Mouse (Mus musculus) gastrocnemius, adult 18-20 months (tissue): ENCODE data around the gene Gpa33. TPM values are rescaled to one million over a fixed set of nuclear protein-coding genes. Genes with fewer than 3 reads are reported as not detected.
A peak's percentile ranks its signal among the peaks of the same experiment; 100 is the strongest.

Experiments used
- DNase-seq: peaks from one replicate; pipeline ENCODE4 v3.0.0; 2021; ENCODE audit warnings: low spot score
- long read RNA-seq, 2 experiments: library from polyadenylated mRNA; stranded (forward); transcript quantifications; one replicate each; pipeline ENCODE4 v2.0.0; 2021
- total RNA-seq, 2 experiments: library from RNA; stranded (reverse); gene quantifications; 2 replicates each; pipeline ENCODE4 v1.2.3; 2021

The Gpa33 gene
- total RNA-seq, result not detected
- long read RNA-seq, experiment 1, result 0 reads
- long read RNA-seq, experiment 2, result 0 reads

DNA sequence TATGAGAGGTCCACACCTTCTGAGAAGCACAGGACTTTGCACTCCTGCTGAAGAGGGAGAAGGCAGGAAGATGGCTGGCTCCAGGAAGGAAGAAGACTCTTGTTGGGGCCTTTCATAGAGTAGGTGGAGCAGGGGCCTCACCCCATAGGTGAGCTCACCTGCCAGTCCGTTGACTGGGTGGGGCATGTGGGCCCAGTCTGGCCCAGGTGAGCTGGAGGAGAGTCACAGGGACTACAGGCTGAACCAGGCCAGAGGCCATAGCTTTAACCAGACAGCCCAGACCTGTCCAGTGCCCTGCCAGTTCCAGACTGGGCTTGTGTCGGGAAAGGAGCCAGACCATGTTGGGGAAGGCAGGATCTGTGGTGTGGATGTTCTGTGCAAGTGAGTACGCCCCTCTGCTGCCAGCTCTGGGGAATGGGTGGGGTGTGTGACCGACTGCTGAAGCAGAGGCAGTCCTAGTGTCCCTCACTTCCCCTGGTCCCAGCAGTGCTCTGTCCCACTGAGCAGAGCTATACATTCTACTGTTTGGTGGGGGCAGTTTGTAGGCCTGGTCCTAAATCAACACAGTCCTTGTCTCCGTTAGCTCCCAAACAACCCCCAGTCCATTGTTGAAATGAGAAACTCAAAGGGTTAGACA lies at the start of gene Gpa33:
Gene Gpa33, plus strand, starts transcription at position 15 of the 637 bp plus-strand sequence.
- DNase-seq, result no peak

DNA sequence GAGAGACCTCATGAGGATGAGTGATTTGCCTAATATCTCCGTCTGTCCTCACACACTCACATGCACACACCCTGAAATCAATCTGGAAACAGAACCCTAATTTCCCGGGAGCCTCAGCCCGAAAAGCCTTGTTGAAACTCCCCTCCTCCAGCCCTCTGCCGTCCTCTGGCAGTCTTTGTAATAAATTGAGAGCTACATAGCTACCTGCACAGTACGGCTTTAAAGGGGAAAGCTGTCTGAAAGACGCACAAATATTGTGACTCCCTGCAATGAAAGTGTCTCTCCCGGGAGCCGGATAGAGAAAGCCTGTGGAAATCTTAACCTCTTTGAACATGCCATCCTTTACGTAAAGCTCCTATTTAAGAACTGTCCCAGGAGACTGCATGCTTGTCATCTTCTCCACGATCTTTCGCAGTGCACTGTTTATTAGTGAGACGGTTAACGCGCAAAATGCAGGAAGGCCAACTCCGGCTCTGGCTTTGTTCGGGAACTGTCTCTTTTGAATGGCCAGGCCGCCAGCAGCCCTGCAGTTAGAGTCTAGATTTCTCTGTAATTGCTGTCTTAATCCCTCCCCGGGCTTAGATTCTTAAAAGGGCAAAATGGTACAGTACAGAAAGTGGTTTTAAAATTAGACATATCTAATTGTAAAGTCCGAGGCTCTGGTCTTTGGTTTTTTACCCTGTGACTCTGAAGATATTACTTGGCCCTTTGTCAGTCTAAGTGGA lies 41.4 kb upstream of the Gpa33 start:
- no peak for DNase-seq

GRCm38 (mm10) chr1:166089337-166089736 lies 40.7 kb upstream of the Gpa33 start:
- no peak for DNase-seq

- DNase-seq, result no peak
These were observed 40.3 kb upstream of the Gpa33 start for GRCm38 (mm10) chr1:166089739-166090138.

GRCm38 (mm10) chr1:166090306-166090705 lies 39.7 kb upstream of the Gpa33 start:
- DNase-seq, result no peak

DNA sequence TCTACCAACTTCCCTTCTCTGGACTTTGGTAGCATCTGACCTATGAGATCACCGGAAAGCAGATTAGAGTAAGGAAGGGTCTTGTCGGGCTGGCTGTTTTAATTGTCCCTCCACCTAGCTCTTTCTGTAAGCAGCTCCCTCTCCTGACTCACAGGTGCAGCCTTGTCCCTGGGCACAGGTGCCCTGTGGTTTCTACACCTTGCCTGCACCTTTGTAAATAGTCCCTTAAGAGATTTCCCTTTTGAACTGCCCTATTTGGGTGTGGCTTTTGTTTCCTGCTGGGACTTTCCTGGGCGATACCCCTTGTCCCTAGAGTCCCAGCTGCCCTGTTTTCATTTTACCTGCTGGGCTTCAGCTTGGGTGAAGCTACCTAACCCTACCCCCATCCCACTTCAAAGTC lies 35.6 kb upstream of the Gpa33 start:
- no peak for DNase-seq

DNA sequence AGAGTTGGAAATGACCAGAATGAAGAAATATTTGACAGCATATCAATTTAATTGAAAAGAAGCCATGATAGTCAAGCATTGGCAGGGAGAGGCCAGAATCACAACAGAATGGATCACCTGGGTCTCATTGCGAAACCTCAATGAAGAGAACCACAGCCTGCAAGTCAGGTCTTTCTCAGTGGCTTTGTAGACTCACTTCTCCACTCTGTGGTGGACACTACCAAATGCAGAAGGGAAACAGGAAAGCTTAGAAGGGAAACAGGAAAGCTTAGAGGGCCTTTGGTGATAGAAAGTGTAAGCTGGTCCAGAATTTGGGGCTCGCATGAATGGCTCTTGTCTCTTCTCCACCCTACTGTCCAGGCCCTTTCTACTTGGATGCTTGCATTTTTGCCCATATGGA lies 31.9 kb upstream of the Gpa33 start:
- DNase-seq, result no peak

GRCm38 (mm10) chr1:166102920-166103608 lies 27.0 kb upstream of the Gpa33 start:
- DNase-seq, result no peak

GRCm38 (mm10) chr1:166104858-166105257 lies 25.2 kb upstream of the Gpa33 start:
- no peak for DNase-seq

GRCm38 (mm10) chr1:166105464-166105863 lies 24.6 kb upstream of the Gpa33 start:
- no peak for DNase-seq

DNA sequence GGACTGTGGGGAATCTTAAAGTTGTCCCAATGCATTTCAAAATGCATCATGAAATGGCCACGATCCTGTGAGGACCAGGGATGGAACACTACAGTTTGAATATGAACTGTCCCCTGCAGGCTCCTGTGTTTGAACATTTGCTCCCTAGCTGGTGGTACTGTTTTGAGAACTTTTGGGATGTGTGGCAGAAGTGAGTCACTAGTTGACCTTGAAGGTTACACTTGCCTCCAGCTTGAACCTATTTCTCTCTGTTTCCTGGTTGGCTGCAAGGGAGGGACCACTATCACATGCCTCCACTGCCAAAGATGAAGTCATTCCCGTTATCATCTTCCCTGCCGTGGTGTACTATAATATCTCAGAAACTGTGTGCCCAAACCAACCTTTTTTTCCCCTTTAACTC lies 15.1 kb upstream of the Gpa33 start:
- DNase-seq, result no peak

- no peak for DNase-seq
These were observed 14.3 kb upstream of the Gpa33 start for GRCm38 (mm10) chr1:166115719-166116118.

- DNase-seq, result peak; percentile 24
These were observed 12.0 kb upstream of the Gpa33 start for GRCm38 (mm10) chr1:166117866-166118639.

DNA sequence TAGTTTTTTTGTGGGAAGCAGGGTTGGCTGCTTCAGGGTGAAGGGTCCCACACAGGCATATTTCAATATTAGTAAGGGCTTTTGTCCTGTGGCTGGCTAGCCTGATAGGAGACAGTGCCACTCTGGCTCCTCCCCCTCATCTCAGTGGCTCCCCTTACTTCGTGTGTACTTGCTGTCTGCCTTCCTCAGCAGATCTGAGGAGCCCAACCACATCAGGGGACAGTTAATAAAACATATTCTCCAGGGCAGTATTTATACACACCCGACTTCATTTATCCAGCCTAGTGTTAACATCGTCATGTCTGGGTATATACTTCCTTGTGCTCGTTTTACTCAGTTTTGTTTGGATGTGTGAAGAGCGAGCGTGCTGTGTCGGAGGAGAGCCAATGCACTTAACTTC lies 7.9 kb upstream of the Gpa33 start:
- DNase-seq, result no peak

- no peak for DNase-seq
These were observed 7.0 kb upstream of the Gpa33 start for GRCm38 (mm10) chr1:166123045-166123444.

DNA sequence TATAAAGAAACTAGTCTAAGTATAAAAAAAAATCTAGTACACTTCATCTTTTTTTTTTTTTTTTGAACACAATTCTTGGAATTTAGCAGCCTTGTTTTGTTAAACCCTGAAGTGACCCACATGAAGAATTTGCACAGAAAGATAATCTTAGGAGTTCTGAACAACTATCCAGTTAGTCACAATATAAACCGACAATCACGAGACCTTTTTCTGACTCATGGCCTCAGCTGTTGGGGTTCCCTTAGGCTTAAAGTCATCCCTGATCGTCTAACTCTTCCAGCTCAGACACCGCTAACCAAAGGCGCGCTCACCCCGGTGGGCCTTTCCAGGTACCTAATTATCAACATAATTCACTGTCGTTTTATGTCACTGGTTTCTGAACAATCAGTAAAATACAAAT lies 6.3 kb upstream of the Gpa33 start:
- no peak for DNase-seq

DNA sequence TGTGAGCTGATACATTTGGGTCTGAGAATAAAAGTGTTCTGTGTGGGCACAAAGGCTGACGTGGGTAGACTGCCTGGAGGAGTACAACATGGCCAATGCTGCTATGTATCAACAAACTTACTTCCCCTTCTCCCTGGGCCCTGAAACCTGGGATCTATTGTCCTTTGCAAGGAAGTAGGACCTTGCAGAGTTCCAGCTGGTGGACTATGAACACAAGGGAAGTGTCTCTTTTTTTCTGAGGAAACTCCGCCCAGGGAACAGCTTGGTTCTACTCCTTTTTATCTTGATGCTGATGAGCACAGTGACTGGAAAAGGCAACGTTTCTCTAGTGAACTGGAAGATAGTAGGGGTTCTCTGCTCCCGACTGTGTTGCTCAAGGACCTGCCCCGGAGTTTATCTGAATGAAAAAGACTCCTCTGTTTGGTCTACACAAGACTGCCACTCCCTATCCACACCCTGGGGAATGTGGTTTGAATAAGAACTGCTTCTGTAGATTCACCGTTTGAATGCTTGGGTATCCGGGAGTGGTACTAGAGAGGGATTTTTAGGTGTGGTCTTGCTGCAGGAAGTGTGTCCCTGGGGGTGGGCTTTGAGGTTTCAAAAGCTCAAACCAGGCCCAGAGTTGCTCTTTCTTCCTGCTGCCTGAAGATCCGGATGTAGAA lies 5.0 kb upstream of the Gpa33 start:
- DNase-seq, result no peak

DNA sequence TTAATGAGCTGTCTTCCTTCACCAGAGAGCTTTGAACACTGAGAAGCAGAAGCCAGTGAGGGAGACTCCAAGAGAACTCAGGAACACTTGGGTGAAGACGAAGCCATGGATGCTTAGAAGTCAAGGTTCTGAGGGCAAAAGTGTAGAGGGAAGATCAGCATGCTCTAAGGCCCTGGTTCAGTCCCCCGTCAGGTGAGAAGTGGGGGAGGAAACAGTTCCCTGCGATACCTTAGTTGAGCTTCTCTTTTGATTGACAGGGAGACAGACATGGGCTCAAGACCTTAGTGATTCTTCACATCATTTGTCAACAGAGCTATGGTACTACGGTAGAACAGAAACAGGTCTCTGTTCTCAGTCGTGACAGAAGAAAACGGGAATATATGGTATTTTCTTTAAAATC lies 3.7 kb upstream of the Gpa33 start:
- no peak for DNase-seq

DNA sequence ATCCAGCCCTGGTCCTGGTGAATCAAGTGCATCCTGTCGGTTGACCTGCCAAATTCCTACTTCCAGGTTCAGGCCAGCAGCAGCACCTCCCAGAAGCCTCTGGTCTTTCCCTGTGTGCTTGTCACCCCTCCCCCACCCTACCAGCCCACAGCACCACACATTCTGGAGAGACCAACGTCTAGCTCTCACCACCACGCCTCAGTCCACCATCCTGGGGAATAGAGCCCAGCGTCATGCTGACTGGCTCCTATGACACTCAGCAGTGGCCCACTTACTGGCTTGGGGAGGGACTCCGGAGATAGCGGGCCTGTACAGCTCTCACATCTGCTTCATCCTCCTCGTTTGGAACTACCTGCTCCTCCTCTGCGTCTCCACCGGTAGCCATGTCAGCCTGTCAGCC lies 3.2 kb upstream of the Gpa33 start:
- DNase-seq, result peak; percentile 33

DNA sequence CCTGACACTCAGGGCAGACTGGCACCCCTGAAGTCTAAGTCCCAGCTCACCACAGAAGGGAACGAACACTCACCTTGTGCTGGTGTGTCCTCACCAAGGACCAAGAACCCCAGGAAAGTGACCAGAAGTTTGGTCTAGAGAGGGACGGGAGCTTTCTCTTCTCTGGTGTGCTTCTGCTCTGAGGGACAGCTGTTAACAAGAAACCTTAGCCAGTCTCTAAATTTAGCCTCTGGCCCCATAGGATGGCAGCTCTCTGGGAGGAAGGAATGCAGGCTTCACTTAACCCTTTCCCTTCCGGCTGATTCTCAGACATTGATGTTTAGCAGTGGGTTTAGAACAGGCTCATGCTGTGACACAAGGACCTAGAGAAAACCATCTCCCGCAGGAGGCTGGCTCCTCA lies 2.3 kb upstream of the Gpa33 start, which contains the start of gene Dusp27:
Gene Dusp27, minus strand, starts transcription at position 204 of the 400 bp plus-strand sequence.
- DNase-seq, result peak; percentile 59

DNA sequence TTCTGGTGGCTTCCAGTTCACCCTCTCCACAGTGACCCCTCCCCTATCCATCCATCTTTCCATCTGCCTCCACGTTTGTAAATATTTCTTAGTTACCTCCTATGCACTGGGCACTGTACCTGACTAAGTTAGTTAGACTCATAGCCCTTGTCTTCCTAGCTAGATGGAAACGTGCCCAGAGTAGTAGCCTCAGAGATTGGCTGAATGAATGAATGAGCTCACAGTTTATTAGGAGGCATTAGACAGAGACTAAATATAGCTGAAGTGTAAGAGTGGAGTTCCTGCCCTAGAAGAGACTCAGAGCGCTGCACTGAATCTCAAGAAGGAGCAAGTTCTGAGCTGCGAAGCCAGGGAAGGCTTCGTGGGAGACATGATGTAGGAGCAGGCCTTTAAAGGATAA lies 1.5 kb upstream of the Gpa33 start:
- DNase-seq, result peak; percentile 58
